In the genomic region with DNA sequence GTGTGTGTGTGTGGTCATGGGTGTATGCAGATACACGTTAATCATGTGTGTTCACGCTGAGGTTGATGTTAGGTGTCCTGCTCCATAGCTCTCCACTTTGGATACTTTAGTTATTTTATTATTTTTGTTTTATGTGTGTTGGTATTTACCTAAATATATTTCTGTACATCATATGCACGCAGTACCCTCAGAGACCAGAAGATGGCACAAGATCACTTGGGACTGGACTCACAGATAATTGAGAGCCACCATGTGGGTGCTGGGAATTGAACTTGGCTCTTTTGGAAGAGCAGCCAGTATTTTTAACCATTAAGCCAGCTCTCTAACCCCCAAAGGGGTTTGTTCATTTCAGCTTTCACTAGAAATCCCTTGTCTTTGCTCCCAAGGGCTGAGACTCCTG, we compare ENCODE assay signal across 9 mouse cellular contexts. TPM values are rescaled to one million over a fixed set of nuclear protein-coding genes. Genes with fewer than 3 reads are reported as not detected.
DNase-seq lines count a peak whose midpoint lies in the region; ATAC-seq and TF ChIP-seq lines count a peak whose summit lies in the region.
"Had no signal": no experiment of that assay in that cellular context is flagged by ENCODE, and none has a peak within 500 bp of the region (broad histone marks: within the 10 kb centered on the region; RNA-seq: fewer than 3 reads in every experiment).

No protein-coding gene starts in this region.

- H3K9me3 ChIP-seq in forebrain, embryonic 13.5 days (replicated peaks) = no peaks in the 10 kb centered on the region
- H3K9me3 ChIP-seq in forebrain, embryonic 14.5 days (replicated peaks; ENCODE audit: control insufficient read depth, low read length) = no peaks in the 10 kb centered on the region
- no peaks in the 10 kb centered on the region for H3K9me3 ChIP-seq in lung, postnatal 0 days (ENCODE audit: low read length)
- H3K9me3 ChIP-seq: embryonic facial prominence, embryonic 10.5 days had no signal

- intact Hi-C loops in left cerebral cortex, postnatal 25 days (cut with DNase I) = loop anchor here (2.0 kb wide), 1 partner anchor 256 kb away; no protein-coding TSS in a partner anchor
- intact Hi-C loops in heart, postnatal 10 days (cut with DNase I) = no loop called here

- H3K36me3 ChIP-seq in forebrain, embryonic 13.5 days (ENCODE audit: poor library complexity, severe bottlenecking) = peaks cover 36% of the 10 kb centered on the region
- peaks cover 6% of the 10 kb centered on the region; the same call in 1 of the 2 replicates for H3K36me3 ChIP-seq in forebrain, embryonic 14.5 days (ENCODE audit: control insufficient read depth, insufficient read depth, low read length)
- no peaks in the 10 kb centered on the region for H3K36me3 ChIP-seq in lung, postnatal 0 days (ENCODE audit: insufficient read depth, low read length)
- H3K36me3 ChIP-seq in splenic B cell, adult 2 months (ENCODE audit: control insufficient read depth, insufficient read depth, low read length, poor library complexity, severe bottlenecking) = peaks cover 4% of the 10 kb centered on the region; the same call in 1 of the 2 replicates

- no peak overlapping the region for H3K4me2 ChIP-seq in forebrain, embryonic 13.5 days
- no peak overlapping the region for H3K4me2 ChIP-seq in forebrain, embryonic 14.5 days (ENCODE audit: low read length)
- H3K4me2 ChIP-seq in lung, postnatal 0 days (replicated peaks; ENCODE audit: low read depth, low read length) = no peak overlapping the region

- H3K9ac ChIP-seq in forebrain, embryonic 13.5 days = no peak overlapping the region
- H3K9ac ChIP-seq in forebrain, embryonic 14.5 days (ENCODE audit: low read length) = no peak overlapping the region
- no peak overlapping the region for H3K9ac ChIP-seq in lung, postnatal 0 days (replicated peaks; ENCODE audit: low read depth)

- H3K4me1 ChIP-seq in forebrain, embryonic 13.5 days = peaks cover 12% of the 10 kb centered on the region
- peaks cover 6% of the 10 kb centered on the region; the same call in 1 of the 2 replicates for H3K4me1 ChIP-seq in forebrain, embryonic 14.5 days (ENCODE audit: control insufficient read depth, insufficient read depth, low read length)
- no peaks in the 10 kb centered on the region for H3K4me1 ChIP-seq in lung, postnatal 0 days (ENCODE audit: insufficient read depth, low read depth, low read length)

- 87% methylated on average over 3 of the region's 3 CpGs for WGBS in forebrain, embryonic 13.5 days
- WGBS in forebrain, embryonic 14.5 days = 83% methylated on average over 3 of the region's 3 CpGs
- WGBS in lung, postnatal 0 days = 98% methylated on average over 3 of the region's 3 CpGs

- no peaks in the 10 kb centered on the region for H3K27me3 ChIP-seq in forebrain, embryonic 13.5 days
- no peaks in the 10 kb centered on the region for H3K27me3 ChIP-seq in forebrain, embryonic 14.5 days (replicated peaks; ENCODE audit: control insufficient read depth, insufficient read depth, low read length)
- H3K27me3 ChIP-seq in lung, postnatal 0 days (replicated peaks; ENCODE audit: insufficient read depth, low read length) = no peaks in the 10 kb centered on the region
- no peaks in the 10 kb centered on the region for H3K27me3 ChIP-seq in splenic B cell, adult 2 months (ENCODE audit: control insufficient read depth, insufficient read depth, low read length, poor library complexity, severe bottlenecking)

- no peak overlapping the region for H3K27ac ChIP-seq in forebrain, embryonic 13.5 days
- H3K27ac ChIP-seq in forebrain, embryonic 14.5 days (ENCODE audit: low read depth, low read length) = no peak overlapping the region
- no peak overlapping the region for H3K27ac ChIP-seq in lung, postnatal 0 days (ENCODE audit: low read length)

- 0 out of 2 replicates have a peak, but pooled peaks have one; percentile 2 for ATAC-seq in forebrain, embryonic 13.5 days
- no peak for ATAC-seq in forebrain, embryonic 14.5 days
- ATAC-seq in lung, postnatal 0 days = no peak

- DNase-seq in forebrain, embryonic 14.5 days (ENCODE audit: low spot score) = no peak
- DNase-seq in lung, postnatal 0 days (ENCODE audit: low spot score) = no peak
- no peak for DNase-seq in lung, postnatal 10 days
- peak; percentile 42 for DNase-seq in c-Kit-positive CD71-positive TER-119-positive erythroid progenitor cells, embryonic 14.5 days (ENCODE audit: low spot score)
- DNase-seq in splenic B cell, adult 2 months (ENCODE audit: low read depth, low spot score) = peak; percentile 67
- no peak for DNase-seq in left cerebral cortex, postnatal 25 days (ENCODE audit: low spot score in 2 of 2)
- DNase-seq in heart, postnatal 10 days = no peak

- peak; percentile 50 for TF ChIP-seq CTCF in lung, postnatal 0 days (IDR thresholded peaks at IDR 0.05)

- TF ChIP-seq EP300 in lung, postnatal 0 days (IDR thresholded peaks at IDR 0.05) = no peak

- no peak overlapping the region for H3K4me3 ChIP-seq in forebrain, embryonic 13.5 days
- H3K4me3 ChIP-seq in forebrain, embryonic 14.5 days (ENCODE audit: low read depth, low read length) = no peak overlapping the region
- H3K4me3 ChIP-seq in lung, postnatal 0 days (ENCODE audit: low read depth, low read length) = no peak overlapping the region
- H3K4me3 ChIP-seq: embryonic facial prominence, embryonic 10.5 days had no signal

RNA-seq across cellular contexts. Expression of gene Otulin, which starts 48.1 kb away (rescaled TPM):
- polyA plus RNA-seq in forebrain, embryonic 13.5 days (2015; fragmentation: Nextera tagmentation; extraction: Ambion mirVana) = 26.3 and 29.2 TPM in 2 replicates
- polyA plus RNA-seq in forebrain, embryonic 14.5 days (2014; fragmentation: Nextera tagmentation; extraction: Ambion mirVana) = 35.0 and 36.0 TPM in 2 replicates
- 26.2 and 29.4 TPM in 2 replicates for polyA plus RNA-seq in lung, postnatal 0 days (2015; fragmentation: Nextera tagmentation; extraction: Ambion mirVana)
- 10 to 100 TPM; 21.2 to 23.3 TPM for total RNA-seq in left cerebral cortex, postnatal 25 days (2021)
- 10 to 100 TPM; 38.2 to 43.5 TPM for total RNA-seq in heart, postnatal 10 days (2021)

Comparison
In these comparisons a context has a peak if more than half of its experiments do, and no peak if none do; other contexts are left out.
1. DNase-seq: peak in c-Kit-positive CD71-positive TER-119-positive erythroid progenitor cells, embryonic 14.5 days (single experiment) and splenic B cell, adult 2 months (single experiment); none in forebrain, embryonic 14.5 days (single experiment), lung, postnatal 0 days (single experiment), lung, postnatal 10 days (single experiment), left cerebral cortex, postnatal 25 days (0 of 2) and heart, postnatal 10 days (0 of 2).